Mouse (Mus musculus): ENCODE measurements around the gene Mrtfa. TPM values are rescaled to one million over a fixed set of nuclear protein-coding genes. Genes with fewer than 3 reads are reported as not detected.

The Mrtfa gene
- 21.2 and 25.1 TPM in 2 replicates for polyA plus RNA-seq (2014; fragmentation: Nextera tagmentation; extraction: Ambion mirVana)

DNA sequence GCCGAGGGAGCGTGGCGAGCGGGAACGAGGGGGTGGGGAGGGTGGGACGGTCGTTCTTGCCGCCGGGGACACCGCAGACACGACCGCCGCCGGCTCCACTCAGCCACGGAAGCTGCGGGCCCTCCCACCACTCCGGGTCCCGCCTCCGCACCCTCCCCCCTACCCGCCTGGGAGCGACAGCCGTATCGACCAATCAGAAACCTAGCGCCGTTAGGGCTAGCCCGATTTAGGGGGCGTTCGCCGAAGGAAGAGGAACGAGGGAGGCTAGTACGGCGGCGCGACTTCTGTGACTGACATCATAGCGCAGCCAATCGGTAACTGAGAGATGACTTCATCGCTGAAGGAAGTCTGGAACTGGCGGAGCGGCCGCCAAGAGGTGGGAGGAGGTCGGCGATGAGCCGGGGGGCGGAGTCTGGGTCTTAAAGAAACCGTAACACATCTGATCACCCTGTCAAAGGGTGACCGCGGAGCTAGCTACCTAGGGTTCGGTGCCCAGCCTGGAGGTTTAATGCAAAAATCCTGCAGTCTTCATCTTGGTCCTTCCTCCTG is at the start of gene Mrtfa:
Gene Mrtfa (minus strand): TSS at position 128 of the 549 bp plus-strand sequence.
- Histone ChIP-seq H3K9ac (ENCODE audit: low read length) (peak within 1 kb of the TSS; percentile 79), H3K4me3 (ENCODE audit: low read depth, low read length) (peak within 1 kb of the TSS; percentile 78), H3K9me3 (ENCODE audit: control insufficient read depth, low read length) (no peaks in the 10 kb centered on the region), H3K4me1 (replicated peaks; ENCODE audit: control insufficient read depth, insufficient read depth, low read length) (peaks cover 19% of the 10 kb centered on the region), H3K4me2 (ENCODE audit: low read length) (peak within 1 kb of the TSS; percentile 91), H3K36me3 (ENCODE audit: control insufficient read depth, insufficient read depth, low read length) (no peaks in the 10 kb centered on the region), H3K27ac (ENCODE audit: low read depth) (peak within 1 kb of the TSS; percentile 75), H3K27me3 (replicated peaks; ENCODE audit: control insufficient read depth, insufficient read depth, low read length) (no peaks in the 10 kb centered on the region)
- DNase-seq (ENCODE audit: low spot score) (peak; percentile 100), ATAC-seq (replicated peaks; ENCODE audit: low FRiP score, low TSS enrichment, low read depth) (peak; percentile 98)
- under 1% methylated on average over 43 of the region's 48 CpGs for WGBS

DNA sequence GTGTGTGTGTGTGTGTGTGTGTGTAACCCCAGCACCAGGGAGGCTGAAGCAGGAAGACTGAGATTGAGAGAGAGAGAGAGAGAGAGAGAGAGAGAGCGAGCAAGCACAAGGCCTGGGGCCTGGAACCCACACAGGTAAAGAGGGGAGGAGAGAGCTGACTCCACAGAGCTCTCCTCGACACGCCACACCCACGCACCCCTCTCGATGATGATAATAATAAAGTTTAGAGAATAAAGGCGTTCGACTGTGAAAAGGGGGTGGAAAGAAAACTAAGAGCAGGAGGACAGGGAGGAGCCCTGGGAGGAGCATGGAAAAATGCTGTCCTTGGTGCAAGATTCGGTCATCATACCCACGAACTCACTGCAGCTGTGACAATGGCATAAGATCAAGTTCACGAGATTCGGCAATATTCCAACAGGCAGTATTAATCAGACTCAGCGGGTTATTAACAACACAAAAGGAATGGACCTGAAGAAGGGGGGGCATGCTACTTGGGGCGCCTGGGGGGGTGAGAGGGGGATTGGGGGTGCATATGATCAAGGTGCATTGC is 49.3 kb upstream of the Mrtfa start:
- ATAC-seq (replicated peaks; ENCODE audit: low FRiP score, low TSS enrichment, low read depth) = no peak
- Histone ChIP-seq H3K4me1 (replicated peaks; ENCODE audit: control insufficient read depth, insufficient read depth, low read length) (peaks cover 4% of the 10 kb centered on the region; the same call in 1 of the 2 replicates), H3K27me3 (replicated peaks; ENCODE audit: control insufficient read depth, insufficient read depth, low read length) (peaks cover 3% of the 10 kb centered on the region; the same call in 1 of the 2 replicates), H3K4me3 (ENCODE audit: low read depth, low read length) (no peak overlapping the region), H3K9me3 (ENCODE audit: control insufficient read depth, low read length) (peaks cover 3% of the 10 kb centered on the region; the same call in 1 of the 2 replicates), H3K27ac (ENCODE audit: low read depth) (no peak overlapping the region), H3K9ac (ENCODE audit: low read length) (no peak overlapping the region), H3K36me3 (ENCODE audit: control insufficient read depth, insufficient read depth, low read length) (no peaks in the 10 kb centered on the region), H3K4me2 (ENCODE audit: low read length) (no peak overlapping the region)
- 78% methylated on average over 13 of the region's 13 CpGs for WGBS
- DNase-seq (ENCODE audit: low spot score) = no peak

DNA sequence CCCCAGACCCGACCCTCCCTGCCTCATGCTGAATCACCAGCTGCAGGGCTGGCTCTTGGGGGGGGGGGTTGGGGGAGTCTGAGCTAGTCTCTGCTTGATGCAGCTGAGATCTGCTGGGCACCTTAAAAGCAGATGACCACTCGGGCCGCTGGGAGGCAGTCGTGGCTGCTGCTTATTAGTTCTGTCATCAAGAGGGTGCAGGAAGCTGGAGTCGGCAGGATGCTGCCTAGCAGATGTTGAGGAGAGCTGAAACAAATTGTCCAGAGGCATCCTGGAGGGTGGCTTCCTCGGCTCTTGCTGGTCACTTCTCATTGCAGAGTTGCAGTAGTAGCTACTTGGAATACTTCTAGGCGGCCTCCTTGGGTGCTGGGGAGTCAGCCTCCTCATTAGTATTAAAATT is 48.7 kb upstream of the Mrtfa start:
- Histone ChIP-seq H3K9ac (ENCODE audit: low read length) (no peak overlapping the region), H3K4me1 (replicated peaks; ENCODE audit: control insufficient read depth, insufficient read depth, low read length) (peaks cover 4% of the 10 kb centered on the region; the same call in 1 of the 2 replicates), H3K36me3 (ENCODE audit: control insufficient read depth, insufficient read depth, low read length) (no peaks in the 10 kb centered on the region), H3K4me2 (ENCODE audit: low read length) (no peak overlapping the region), H3K9me3 (ENCODE audit: control insufficient read depth, low read length) (peaks cover 2% of the 10 kb centered on the region; the same call in 1 of the 2 replicates), H3K27ac (ENCODE audit: low read depth) (no peak overlapping the region), H3K27me3 (replicated peaks; ENCODE audit: control insufficient read depth, insufficient read depth, low read length) (peaks cover 3% of the 10 kb centered on the region; the same call in 1 of the 2 replicates), H3K4me3 (ENCODE audit: low read depth, low read length) (no peak overlapping the region)
- ATAC-seq (replicated peaks; ENCODE audit: low FRiP score, low TSS enrichment, low read depth) (no peak), DNase-seq (ENCODE audit: low spot score) (peak; percentile 70)
- WGBS = 28% methylated on average over 7 of the region's 7 CpGs

DNA sequence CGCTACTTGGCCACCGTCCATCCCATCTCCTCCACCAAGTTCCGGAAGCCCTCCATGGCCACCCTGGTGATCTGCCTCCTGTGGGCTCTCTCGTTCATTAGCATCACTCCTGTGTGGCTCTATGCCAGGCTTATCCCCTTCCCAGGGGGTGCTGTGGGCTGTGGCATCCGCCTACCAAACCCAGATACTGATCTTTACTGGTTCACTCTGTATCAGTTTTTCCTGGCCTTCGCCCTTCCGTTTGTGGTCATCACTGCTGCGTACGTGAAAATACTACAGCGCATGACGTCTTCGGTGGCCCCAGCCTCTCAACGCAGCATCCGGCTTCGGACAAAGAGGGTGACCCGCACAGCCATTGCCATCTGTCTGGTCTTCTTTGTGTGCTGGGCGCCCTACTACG is 46.9 kb upstream of the Mrtfa start:
- 92% methylated on average over 18 of the region's 18 CpGs for WGBS
- Histone ChIP-seq H3K9me3 (ENCODE audit: control insufficient read depth, low read length) (no peaks in the 10 kb centered on the region), H3K27ac (ENCODE audit: low read depth) (no peak overlapping the region)

DNA sequence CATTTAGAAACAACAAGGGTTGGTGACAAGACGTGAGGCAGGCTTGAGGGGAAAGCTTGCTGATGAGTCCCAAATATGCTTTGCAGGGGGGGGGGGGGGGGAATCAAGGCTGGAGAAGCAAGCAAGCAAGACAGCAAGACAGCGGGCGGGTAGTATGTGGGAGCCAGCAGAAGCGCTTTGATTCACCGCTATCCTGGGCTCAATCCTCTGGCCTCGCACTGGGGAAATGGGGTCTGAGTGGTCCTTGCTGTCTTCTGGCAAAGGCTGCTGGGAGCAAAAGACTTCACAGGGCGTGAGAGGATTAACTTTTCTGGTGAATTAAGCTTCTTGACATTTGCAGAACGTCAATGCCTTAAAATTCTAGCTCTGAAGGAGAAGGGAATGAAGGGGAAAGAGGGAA is 45.5 kb upstream of the Mrtfa start:
- Histone ChIP-seq H3K4me2 (ENCODE audit: low read length) (peak overlapping the region; percentile 83), H3K27me3 (replicated peaks; ENCODE audit: control insufficient read depth, insufficient read depth, low read length) (peaks cover 3% of the 10 kb centered on the region; the same call in 1 of the 2 replicates), H3K9ac (ENCODE audit: low read length) (peak overlapping the region; percentile 8; the same call in 1 of the 2 replicates), H3K36me3 (ENCODE audit: control insufficient read depth, insufficient read depth, low read length) (no peaks in the 10 kb centered on the region), H3K9me3 (ENCODE audit: control insufficient read depth, low read length) (no peaks in the 10 kb centered on the region), H3K27ac (ENCODE audit: low read depth) (no peak overlapping the region), H3K4me3 (ENCODE audit: low read depth, low read length) (peak overlapping the region; percentile 39), H3K4me1 (replicated peaks; ENCODE audit: control insufficient read depth, insufficient read depth, low read length) (peaks cover 4% of the 10 kb centered on the region; the same call in 1 of the 2 replicates)
- WGBS = 7% methylated on average over 8 of the region's 8 CpGs
- ATAC-seq (replicated peaks; ENCODE audit: low FRiP score, low TSS enrichment, low read depth) (no peak), DNase-seq (ENCODE audit: low spot score) (no peak)

More for the DNA sequence above, 46.9 kb upstream of the Mrtfa start:
- no peak overlapping the region for H3K4me3 ChIP-seq (ENCODE audit: low read depth, low read length)
- ATAC-seq (replicated peaks; ENCODE audit: low FRiP score, low TSS enrichment, low read depth) (no peak), DNase-seq (ENCODE audit: low spot score) (no peak)
- H3K9ac ChIP-seq (ENCODE audit: low read length) = no peak overlapping the region
- H3K4me2 ChIP-seq (ENCODE audit: low read length) = no peak overlapping the region
- peaks cover 4% of the 10 kb centered on the region; the same call in 1 of the 2 replicates for H3K4me1 ChIP-seq (replicated peaks; ENCODE audit: control insufficient read depth, insufficient read depth, low read length)
- H3K36me3 ChIP-seq (ENCODE audit: control insufficient read depth, insufficient read depth, low read length) = no peaks in the 10 kb centered on the region
- peaks cover 3% of the 10 kb centered on the region; the same call in 1 of the 2 replicates for H3K27me3 ChIP-seq (replicated peaks; ENCODE audit: control insufficient read depth, insufficient read depth, low read length)

DNA sequence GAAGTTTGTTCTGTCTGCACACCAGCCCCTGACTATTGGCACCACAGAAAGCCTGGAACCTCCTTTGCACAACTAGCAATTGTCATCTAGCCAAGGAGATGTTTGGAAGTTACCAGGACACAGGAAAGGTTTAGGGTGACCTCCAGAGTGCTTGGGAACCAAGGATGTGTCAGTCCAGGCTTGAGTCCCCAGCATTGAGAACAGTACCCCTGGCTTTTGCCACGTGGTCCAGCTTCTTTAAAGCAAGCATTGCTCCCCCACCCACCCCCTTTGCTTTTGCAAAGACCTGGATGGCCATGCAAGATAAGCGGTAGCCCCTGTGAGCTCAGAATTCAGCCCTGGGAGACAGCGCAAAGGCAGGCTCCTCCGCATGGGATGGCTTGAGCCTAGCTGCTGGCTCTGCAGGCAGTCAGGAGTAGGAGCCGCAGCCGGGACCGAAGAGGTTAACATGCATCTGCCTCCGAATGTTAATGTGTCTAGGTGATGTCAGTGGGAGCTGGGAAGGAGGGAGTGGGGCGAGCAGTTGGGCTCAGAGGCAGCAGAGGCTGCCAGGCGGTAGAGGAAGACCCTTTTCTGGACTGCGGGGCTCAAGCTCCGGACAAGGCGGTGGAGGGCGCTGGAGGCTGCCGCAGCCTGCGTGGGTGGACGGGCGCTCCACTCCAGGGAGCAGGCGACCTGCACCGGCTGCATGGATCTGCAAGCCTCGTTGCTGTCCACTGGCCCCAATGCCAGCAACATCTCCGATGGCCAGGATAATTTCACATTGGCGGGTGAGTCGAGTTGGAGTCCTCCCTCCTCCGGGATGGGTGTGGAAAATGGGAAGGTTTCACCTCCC is 44.7 kb upstream of the Mrtfa start, which contains the start of gene Mchr1:
Gene Mchr1 (plus strand): TSS at position 414 of the 835 bp plus-strand sequence.
- H3K4me2 ChIP-seq (ENCODE audit: low read length) = peak within 1 kb of the TSS; percentile 83
- peak; percentile 81 for DNase-seq (ENCODE audit: low spot score)
- peaks cover 3% of the 10 kb centered on the region; the same call in 1 of the 2 replicates for H3K27me3 ChIP-seq (replicated peaks; ENCODE audit: control insufficient read depth, insufficient read depth, low read length)
- WGBS = 3% methylated on average over 25 of the region's 25 CpGs
- peak within 1 kb of the TSS; percentile 25 for H3K9ac ChIP-seq (ENCODE audit: low read length)
- H3K4me3 ChIP-seq (ENCODE audit: low read depth, low read length) = peak within 1 kb of the TSS; percentile 39
- H3K9me3 ChIP-seq (ENCODE audit: control insufficient read depth, low read length) = no peaks in the 10 kb centered on the region
- peaks cover 4% of the 10 kb centered on the region; the same call in 1 of the 2 replicates for H3K4me1 ChIP-seq (replicated peaks; ENCODE audit: control insufficient read depth, insufficient read depth, low read length)
- no peaks in the 10 kb centered on the region for H3K36me3 ChIP-seq (ENCODE audit: control insufficient read depth, insufficient read depth, low read length)
- ATAC-seq (replicated peaks; ENCODE audit: low FRiP score, low TSS enrichment, low read depth) = peak; percentile 82
- no peak within 1 kb of the TSS for H3K27ac ChIP-seq (ENCODE audit: low read depth)

DNA sequence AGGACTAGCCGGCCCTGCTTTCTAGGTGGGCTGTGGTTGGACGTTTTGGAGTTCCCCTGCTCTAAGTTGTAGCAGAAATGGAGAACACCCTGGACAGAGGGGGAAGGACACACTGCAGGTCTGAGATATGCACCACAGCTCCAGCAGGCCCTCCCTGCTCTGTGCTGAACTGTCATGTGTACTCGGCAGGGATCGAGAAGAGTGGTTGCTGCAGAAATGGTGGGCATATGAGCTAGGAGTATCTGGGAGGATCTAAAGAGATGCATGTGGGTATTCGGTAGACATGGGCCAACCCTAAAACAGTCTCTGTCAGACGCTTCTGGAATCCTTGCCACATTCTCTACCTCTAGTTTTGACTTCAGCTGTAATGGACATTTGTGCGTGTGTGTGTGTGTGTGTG is 40.8 kb upstream of the Mrtfa start:
- Histone ChIP-seq H3K9me3 (ENCODE audit: control insufficient read depth, low read length) (no peaks in the 10 kb centered on the region), H3K4me3 (ENCODE audit: low read depth, low read length) (no peak overlapping the region), H3K27me3 (replicated peaks; ENCODE audit: control insufficient read depth, insufficient read depth, low read length) (no peaks in the 10 kb centered on the region), H3K36me3 (ENCODE audit: control insufficient read depth, insufficient read depth, low read length) (no peaks in the 10 kb centered on the region), H3K4me1 (replicated peaks; ENCODE audit: control insufficient read depth, insufficient read depth, low read length) (peaks cover 4% of the 10 kb centered on the region; the same call in 1 of the 2 replicates), H3K4me2 (ENCODE audit: low read length) (no peak overlapping the region), H3K27ac (ENCODE audit: low read depth) (no peak overlapping the region), H3K9ac (ENCODE audit: low read length) (no peak overlapping the region)
- DNase-seq (ENCODE audit: low spot score) (no peak), ATAC-seq (replicated peaks; ENCODE audit: low FRiP score, low TSS enrichment, low read depth) (no peak)
- 77% methylated on average over 7 of the region's 7 CpGs for WGBS

DNA sequence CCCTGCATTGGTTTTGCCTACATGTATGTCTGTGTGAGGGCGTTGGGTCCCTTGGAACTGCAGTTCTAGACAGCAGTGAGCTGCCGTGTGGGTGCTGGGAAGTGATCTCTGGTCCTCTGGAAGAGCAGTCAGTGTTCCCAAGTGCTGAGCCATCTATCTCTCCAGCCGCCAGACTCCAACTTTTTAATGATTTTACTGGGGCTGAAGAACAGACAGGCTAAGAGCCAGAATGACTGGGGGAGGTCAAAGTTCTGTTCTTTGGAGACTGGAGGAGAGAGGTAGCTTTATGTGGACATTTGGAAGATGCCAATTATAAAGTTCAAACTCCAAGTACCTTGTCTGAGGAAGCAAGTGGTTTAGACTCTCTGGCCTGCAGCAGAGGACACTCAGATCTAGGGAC is 39.2 kb upstream of the Mrtfa start:
- H3K4me2 ChIP-seq (ENCODE audit: low read length) = no peak overlapping the region
- ATAC-seq (replicated peaks; ENCODE audit: low FRiP score, low TSS enrichment, low read depth) (no peak), DNase-seq (ENCODE audit: low spot score) (no peak)
- H3K4me1 ChIP-seq (replicated peaks; ENCODE audit: control insufficient read depth, insufficient read depth, low read length) = no peaks in the 10 kb centered on the region
- no peak overlapping the region for H3K9ac ChIP-seq (ENCODE audit: low read length)
- no peaks in the 10 kb centered on the region for H3K27me3 ChIP-seq (replicated peaks; ENCODE audit: control insufficient read depth, insufficient read depth, low read length)
- H3K27ac ChIP-seq (ENCODE audit: low read depth) = no peak overlapping the region
- no peak overlapping the region for H3K4me3 ChIP-seq (ENCODE audit: low read depth, low read length)
- 47% methylated on average over 3 of the region's 3 CpGs for WGBS
- no peaks in the 10 kb centered on the region for H3K36me3 ChIP-seq (ENCODE audit: control insufficient read depth, insufficient read depth, low read length)
- H3K9me3 ChIP-seq (ENCODE audit: control insufficient read depth, low read length) = no peaks in the 10 kb centered on the region
